Mouse (Mus musculus) spleen, adult 12 weeks (tissue): ENCODE results near the gene Arpc5l.
"Not testable (repeated sequence)": the region's sequence is repeated elsewhere in the genome, so short reads cannot be mapped to it uniquely, and the experiment has no call there.

Source experiments
- DNase-seq: peaks from one replicate; pipeline ENCODE4 v3.0.0; 2022; ENCODE audit warnings: low spot score

The Arpc5l gene

GRCm38 (mm10) chr2:38999910-39000586 is 5.1 kb upstream of the Arpc5l start:
- DNase-seq = no peak

- no peak for DNase-seq
These were observed 4.6 kb upstream of the Arpc5l start for GRCm38 (mm10) chr2:39000587-39000919.

DNA sequence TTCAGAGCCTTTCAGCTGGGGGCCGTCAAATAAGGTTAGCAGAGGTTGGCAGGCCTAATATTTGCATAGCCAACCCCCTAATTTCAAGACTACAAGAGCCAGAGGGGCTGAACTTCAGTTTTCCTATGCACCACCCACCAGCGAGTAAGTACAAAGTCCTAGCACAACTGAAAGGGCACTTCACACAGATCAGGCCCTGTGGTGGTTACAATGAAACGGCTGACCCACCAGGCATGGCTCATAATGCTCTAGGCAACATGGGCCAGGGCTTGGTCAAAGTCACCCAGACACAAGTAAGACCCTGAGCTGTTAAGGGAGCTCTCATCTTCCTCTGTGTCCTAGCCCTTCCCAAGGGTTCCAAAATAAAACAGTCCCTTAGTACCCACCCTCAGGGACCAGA is 3.3 kb upstream of the Arpc5l start:
- no peak for DNase-seq

GRCm38 (mm10) chr2:39003106-39003505 is 2.0 kb upstream of the Arpc5l start:
- DNase-seq = no peak

GRCm38 (mm10) chr2:39003512-39003911 is 1.6 kb upstream of the Arpc5l start:
- no peak for DNase-seq

GRCm38 (mm10) chr2:39004372-39004771 is 776 bp upstream of the Arpc5l start:
- DNase-seq = peak; percentile 28

- DNase-seq = peak; percentile 50
These were observed 479 bp downstream of the Arpc5l start, which contains the start of gene Rpl35 for GRCm38 (mm10) chr2:39005574-39006079. Gene Rpl35, minus strand, starts transcription at chr2:39005624.

DNA sequence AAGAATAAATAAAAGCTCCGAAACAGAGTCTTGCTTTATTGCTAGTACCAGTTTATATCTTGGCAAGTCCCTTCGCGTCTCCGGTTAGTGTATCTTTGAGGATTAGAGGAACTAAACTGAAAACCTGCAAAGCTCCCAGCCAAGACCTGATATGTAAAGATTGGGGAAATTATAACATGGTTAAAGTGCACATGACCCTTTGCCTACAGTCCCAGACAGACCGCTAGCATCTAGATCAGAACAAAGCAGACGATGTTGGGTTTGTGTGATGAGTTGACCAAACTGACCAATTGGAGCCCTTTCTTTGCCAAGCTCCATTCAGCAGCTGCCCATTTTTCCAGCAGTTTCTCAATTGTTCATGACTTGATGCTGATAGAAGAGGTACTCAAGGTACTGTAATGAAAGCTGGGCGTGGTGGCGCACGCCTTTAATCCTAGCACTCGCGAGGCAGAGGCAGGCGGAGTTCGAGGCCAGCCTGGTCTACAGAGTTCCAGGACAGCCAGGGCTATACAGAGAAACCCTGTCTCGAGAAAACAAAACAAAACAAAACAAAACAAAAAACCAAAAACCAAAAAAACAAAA is 1.1 kb downstream of the Arpc5l start:
- no peak for DNase-seq

GRCm38 (mm10) chr2:39007865-39008264 is 2.7 kb downstream of the Arpc5l start:
- DNase-seq = peak; percentile 90

DNA sequence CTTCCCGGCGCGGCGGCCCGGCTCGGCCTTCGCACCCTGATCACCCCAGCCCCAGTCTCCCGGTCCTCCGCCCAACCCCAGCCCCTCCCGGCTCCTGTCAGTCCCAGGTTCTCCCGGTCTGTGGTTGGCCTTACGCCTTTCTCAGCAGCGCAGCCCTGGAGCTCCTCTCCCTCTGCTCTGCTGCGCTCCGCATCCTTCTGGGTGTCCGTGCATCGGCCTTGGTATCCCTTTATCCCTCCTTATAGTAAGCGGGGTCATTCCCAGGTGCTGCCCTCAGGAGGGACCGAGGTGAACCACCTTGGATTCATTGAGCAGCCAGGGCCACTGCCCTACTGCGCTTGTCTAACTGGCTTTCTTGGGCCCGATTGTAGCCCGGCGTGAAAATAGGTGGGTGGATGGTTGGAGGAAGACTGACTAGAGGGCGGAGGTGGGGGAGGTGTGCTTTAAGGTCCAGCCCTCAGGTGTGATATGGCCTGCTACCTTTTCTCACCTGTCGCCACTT is 3.3 kb downstream of the Arpc5l start:
- peak; percentile 37 for DNase-seq

GRCm38 (mm10) chr2:39008954-39009365 is 3.8 kb downstream of the Arpc5l start:
- DNase-seq = peak; percentile 55

DNA sequence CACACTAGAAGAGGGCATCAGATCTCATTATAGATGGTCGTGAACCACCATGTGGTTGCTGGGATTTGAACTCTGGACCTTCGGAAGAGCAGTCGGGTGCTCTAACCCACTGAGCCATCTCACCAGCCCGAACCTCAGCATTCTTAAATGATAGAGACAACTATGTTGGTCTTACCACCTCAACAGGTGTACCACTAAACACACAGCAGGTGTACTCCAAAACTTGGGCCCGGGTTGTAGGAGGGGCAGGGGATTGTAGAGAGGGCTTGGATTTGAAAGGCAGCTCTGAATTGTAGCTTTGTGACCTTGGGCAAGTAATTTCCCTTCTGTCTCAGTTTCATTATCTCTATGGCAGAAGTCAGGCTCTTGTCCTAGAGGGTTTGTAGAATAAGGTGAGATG is 5.0 kb downstream of the Arpc5l start:
- not testable (repeated sequence) for DNase-seq

- no peak for DNase-seq
These were observed 6.1 kb downstream of the Arpc5l start for GRCm38 (mm10) chr2:39011264-39011663.

DNA sequence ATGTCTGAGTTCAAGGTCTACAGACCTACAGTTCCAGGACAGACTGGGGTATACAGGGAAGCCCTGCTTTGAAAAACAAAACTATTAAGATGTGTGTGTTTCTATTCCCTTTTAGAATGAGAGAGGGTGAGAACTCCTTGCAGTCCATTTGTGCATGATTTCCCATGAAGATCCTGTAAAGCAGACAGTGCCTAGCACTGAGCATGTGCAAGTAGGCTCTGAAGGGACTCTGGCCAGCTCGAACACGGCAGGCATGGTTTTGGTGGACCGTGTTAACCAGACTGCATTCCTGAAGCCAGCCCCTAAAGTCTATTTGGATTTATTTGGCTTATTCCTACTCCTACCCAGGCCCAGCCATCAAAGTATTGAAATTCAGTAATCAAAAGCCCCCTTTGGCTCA is 6.8 kb downstream of the Arpc5l start:
- DNase-seq = no peak

GRCm38 (mm10) chr2:39012768-39013279 is 7.7 kb downstream of the Arpc5l start:
- no peak for DNase-seq

DNA sequence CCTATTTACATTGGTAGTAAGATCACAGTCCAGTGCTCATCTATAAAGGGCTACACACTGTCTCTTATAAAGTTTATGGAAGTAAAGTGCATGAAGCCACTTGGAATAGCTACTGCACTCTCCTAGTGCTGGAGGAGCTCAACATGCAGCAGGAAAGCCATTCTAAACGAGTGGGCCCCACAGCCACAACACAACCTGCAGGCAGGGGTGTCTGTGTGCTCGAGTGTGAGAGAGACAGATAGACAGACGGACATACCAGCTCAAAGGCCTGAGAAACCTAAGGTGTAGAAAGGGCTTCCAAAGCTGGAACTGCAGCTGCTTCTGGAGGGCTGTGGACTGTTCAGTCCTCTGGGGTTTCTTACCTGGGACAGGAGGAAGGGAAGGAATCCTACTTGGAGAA is 11.4 kb downstream of the Arpc5l start:
- DNase-seq = no peak

- DNase-seq = no peak
These were observed 14.9 kb downstream of the Arpc5l start for GRCm38 (mm10) chr2:39020004-39020403.

DNA sequence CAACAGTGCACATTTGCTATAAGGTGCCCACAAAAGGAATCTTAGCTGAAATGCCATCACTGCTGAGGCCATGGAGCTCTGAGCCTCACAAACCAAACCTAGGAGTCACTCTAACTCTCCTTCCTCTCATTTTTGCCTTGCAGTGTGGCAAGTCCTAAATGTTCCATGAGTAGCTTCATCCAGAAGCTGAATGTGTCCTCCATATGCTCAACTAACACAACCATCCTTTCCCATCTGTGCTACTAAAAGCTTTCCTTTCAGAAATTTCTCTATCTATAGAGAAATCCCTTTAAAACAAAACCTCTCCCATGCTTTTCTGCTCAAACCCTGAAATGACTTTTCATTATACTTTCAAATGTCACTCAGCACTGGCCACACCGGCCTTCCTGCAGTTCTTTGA is 26.5 kb downstream of the Arpc5l start:
- no peak for DNase-seq

- DNase-seq = no peak
These were observed 35.1 kb downstream of the Arpc5l start for GRCm38 (mm10) chr2:39040215-39040614.

DNA sequence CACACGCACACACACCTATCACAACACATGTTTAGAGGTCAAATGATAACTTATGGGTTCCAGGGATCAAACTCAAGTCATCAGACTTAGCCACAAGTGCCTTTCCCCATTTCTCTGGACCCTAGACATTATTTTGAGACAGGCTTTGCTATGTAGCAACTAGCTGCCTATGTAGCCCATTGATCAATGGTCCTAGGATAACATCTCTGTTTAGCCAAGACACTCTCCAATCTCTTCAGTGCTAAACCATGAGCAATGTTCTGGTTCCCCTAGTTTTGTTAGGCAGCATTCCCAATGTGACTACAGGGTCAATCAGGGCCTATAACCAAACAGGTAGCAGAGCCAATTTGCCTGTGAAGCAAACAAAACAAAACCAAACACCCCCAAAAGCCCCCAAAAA is 43.4 kb downstream of the Arpc5l start:
- DNase-seq = no peak

DNA sequence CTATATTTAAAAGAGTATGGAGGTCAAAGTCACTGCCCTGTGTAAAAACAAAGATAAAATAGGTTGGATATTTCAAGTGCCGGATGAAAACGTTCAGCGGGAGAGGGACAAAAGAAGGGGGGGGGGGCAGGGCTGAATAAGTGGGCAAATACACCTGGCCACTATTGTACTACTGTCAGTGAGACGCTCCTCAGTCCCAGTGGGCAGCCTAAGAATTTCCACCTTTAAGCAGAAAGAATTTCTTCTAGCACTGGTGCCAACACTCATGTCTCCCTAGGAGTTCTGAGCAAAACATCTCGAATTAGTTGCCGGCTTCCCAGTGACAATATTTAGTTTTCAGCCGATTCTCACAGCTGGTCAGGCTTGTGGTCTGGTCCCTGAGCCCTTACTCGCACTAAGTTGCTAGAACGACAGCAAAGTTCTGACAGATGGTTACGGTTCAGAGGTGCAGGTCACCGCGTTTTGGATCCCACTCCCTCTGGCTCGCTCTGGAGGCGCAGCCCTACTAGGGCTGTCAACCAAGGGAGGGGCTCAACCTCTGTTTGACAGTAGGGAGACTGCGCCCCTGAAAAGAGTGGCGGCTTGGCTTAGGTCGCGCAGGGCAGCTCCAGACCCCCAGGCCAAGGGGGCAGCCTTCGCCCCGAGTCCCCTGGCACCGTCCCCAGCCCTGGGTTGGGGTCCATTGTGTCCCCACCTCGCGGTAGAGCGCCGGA is 59.7 kb downstream of the Arpc5l start:
- no peak for DNase-seq
